In genomic region chr13:42804314-42804713, GRCm38 (mm10) we compare ENCODE assay signal across 29 mouse cellular contexts.
DNase-seq lines count a peak whose midpoint lies in the region; ATAC-seq lines count a peak whose summit lies in the region.
"Had no signal": no experiment of that assay in that cellular context is flagged by ENCODE, and none has a peak within 500 bp of the region (broad histone marks: within the 10 kb centered on the region; RNA-seq: fewer than 3 reads in every experiment).

No protein-coding gene starts in this region.

- H3K27ac ChIP-seq in forebrain, embryonic 10.5 days: 0 out of 2 replicates have a peak overlapping the region, but pooled peaks have one; percentile 20
- no peak overlapping the region; the same call in 1 of the 2 replicates for H3K27ac ChIP-seq in forebrain, embryonic 15.5 days (replicated peaks)
- H3K27ac ChIP-seq in hindbrain, embryonic 15.5 days (replicated peaks): no peak overlapping the region
- no peak overlapping the region for H3K27ac ChIP-seq in hindbrain, embryonic 10.5 days
- no peak overlapping the region for H3K27ac ChIP-seq in limb, embryonic 10.5 days
- H3K27ac ChIP-seq: hindbrain, embryonic 14.5 days; kidney, embryonic 15.5 days; liver, embryonic 12.5 days; midbrain, embryonic 13.5 days had no signal

- no peaks in the 10 kb centered on the region for H3K36me3 ChIP-seq in forebrain, embryonic 10.5 days (replicated peaks)
- no peaks in the 10 kb centered on the region for H3K36me3 ChIP-seq in forebrain, embryonic 15.5 days
- no peaks in the 10 kb centered on the region for H3K36me3 ChIP-seq in hindbrain, embryonic 15.5 days
- no peaks in the 10 kb centered on the region for H3K36me3 ChIP-seq in hindbrain, embryonic 10.5 days
- H3K36me3 ChIP-seq in limb, embryonic 10.5 days: no peaks in the 10 kb centered on the region
- H3K36me3 ChIP-seq: G1E; kidney, embryonic 15.5 days; liver, embryonic 12.5 days; midbrain, embryonic 13.5 days had no signal

- H3K4me2 ChIP-seq in forebrain, embryonic 15.5 days (replicated peaks): no peak overlapping the region
- H3K4me2 ChIP-seq in hindbrain, embryonic 15.5 days: no peak overlapping the region
- H3K4me2 ChIP-seq: heart, embryonic 11.5 days; hindbrain, embryonic 14.5 days; kidney, embryonic 15.5 days; liver, embryonic 12.5 days; midbrain, embryonic 13.5 days had no signal

- H3K9me3 ChIP-seq in forebrain, embryonic 10.5 days: no peaks in the 10 kb centered on the region
- H3K9me3 ChIP-seq in forebrain, embryonic 15.5 days: no peaks in the 10 kb centered on the region
- no peaks in the 10 kb centered on the region for H3K9me3 ChIP-seq in hindbrain, embryonic 15.5 days
- H3K9me3 ChIP-seq in hindbrain, embryonic 10.5 days: no peaks in the 10 kb centered on the region
- H3K9me3 ChIP-seq in limb, embryonic 10.5 days (replicated peaks): no peaks in the 10 kb centered on the region
- H3K9me3 ChIP-seq: kidney, embryonic 15.5 days; liver, embryonic 12.5 days; megakaryocyte, embryonic 14.5 days; midbrain, embryonic 13.5 days had no signal

- WGBS in forebrain, embryonic 10.5 days: 53% methylated on average over 9 of the region's 9 CpGs
- 23% methylated on average over 9 of the region's 9 CpGs for WGBS in forebrain, embryonic 15.5 days
- 24% methylated on average over 9 of the region's 9 CpGs for WGBS in hindbrain, embryonic 15.5 days
- WGBS in hindbrain, embryonic 10.5 days: 39% methylated on average over 9 of the region's 9 CpGs
- WGBS in limb, embryonic 10.5 days: 74% methylated on average over 9 of the region's 9 CpGs

- no peak overlapping the region for H3K9ac ChIP-seq in forebrain, embryonic 15.5 days (replicated peaks)
- no peak overlapping the region for H3K9ac ChIP-seq in hindbrain, embryonic 15.5 days
- H3K9ac ChIP-seq: hindbrain, embryonic 14.5 days; kidney, embryonic 15.5 days; liver, embryonic 12.5 days; liver, postnatal 0 days; midbrain, embryonic 13.5 days had no signal

- H3K4me3 ChIP-seq in forebrain, embryonic 10.5 days: no peak overlapping the region
- no peak overlapping the region for H3K4me3 ChIP-seq in forebrain, embryonic 15.5 days
- H3K4me3 ChIP-seq in hindbrain, embryonic 15.5 days: no peak overlapping the region
- no peak overlapping the region for H3K4me3 ChIP-seq in hindbrain, embryonic 10.5 days
- H3K4me3 ChIP-seq in limb, embryonic 10.5 days: no peak overlapping the region
- H3K4me3 ChIP-seq: kidney, embryonic 15.5 days; liver, embryonic 12.5 days; megakaryocyte, embryonic 14.5 days; midbrain, embryonic 13.5 days had no signal

- peaks cover 17% of the 10 kb centered on the region for H3K4me1 ChIP-seq in forebrain, embryonic 10.5 days
- H3K4me1 ChIP-seq in forebrain, embryonic 15.5 days: peaks cover 12% of the 10 kb centered on the region; the same call in 1 of the 2 replicates
- H3K4me1 ChIP-seq in hindbrain, embryonic 15.5 days (replicated peaks): 0 out of 2 replicates have a peak, but pooled peaks cover 6% of the 10 kb centered on the region
- H3K4me1 ChIP-seq in hindbrain, embryonic 10.5 days (replicated peaks): peaks cover 12% of the 10 kb centered on the region
- 0 out of 2 replicates have a peak, but pooled peaks cover 4% of the 10 kb centered on the region for H3K4me1 ChIP-seq in limb, embryonic 10.5 days
- H3K4me1 ChIP-seq: liver, embryonic 12.5 days; megakaryocyte, embryonic 14.5 days had no signal

- no peaks in the 10 kb centered on the region for H3K27me3 ChIP-seq in forebrain, embryonic 10.5 days (ENCODE audit: poor library complexity, severe bottlenecking)
- H3K27me3 ChIP-seq in forebrain, embryonic 15.5 days: no peaks in the 10 kb centered on the region
- no peaks in the 10 kb centered on the region for H3K27me3 ChIP-seq in hindbrain, embryonic 15.5 days
- no peaks in the 10 kb centered on the region for H3K27me3 ChIP-seq in hindbrain, embryonic 10.5 days (ENCODE audit: insufficient read depth, poor library complexity, severe bottlenecking)
- no peaks in the 10 kb centered on the region for H3K27me3 ChIP-seq in limb, embryonic 10.5 days (ENCODE audit: low read depth, poor library complexity, severe bottlenecking)
- H3K27me3 ChIP-seq: kidney, embryonic 15.5 days; liver, embryonic 12.5 days; megakaryocyte, embryonic 14.5 days; midbrain, embryonic 13.5 days had no signal

- no peak for ATAC-seq in forebrain, embryonic 15.5 days (replicated peaks)
- 0 out of 2 replicates have a peak, but pooled peaks have one; percentile 8 for ATAC-seq in hindbrain, embryonic 15.5 days (ENCODE audit: low FRiP score, low read depth)
- ATAC-seq: liver, embryonic 12.5 days; liver, postnatal 0 days; lung, postnatal 0 days; midbrain, embryonic 13.5 days had no signal

- no peak for DNase-seq in forebrain, embryonic 10.5 days (ENCODE audit: extremely low spot score, low spot score)
- DNase-seq in hindbrain, embryonic 10.5 days (ENCODE audit: low spot score): no peak
- DNase-seq in right cerebral cortex, adult 18-20 months: peak; percentile 69
- DNase-seq in right cerebral cortex, postnatal 25 days: no peak
- no peak for DNase-seq in limb, embryonic 10.5 days (ENCODE audit: low spot score)
- DNase-seq in layer of hippocampus, adult 18-20 months (ENCODE audit: low spot score in 2 of 2): no peak
- DNase-seq: adrenal gland, adult 8-10 months; cerebellum, adult 11 months; cerebellum, adult 9-10 months; cerebellum, postnatal 36 days; gastrocnemius, postnatal 10 days; heart, postnatal 36 days; kidney, adult 18-20 months; kidney, postnatal 4 days; liver, postnatal 0 days; lung, postnatal 4 days; retina, postnatal 1 day; thymus, adult 2 months; thymus, postnatal 36 days had no signal
